Mouse (Mus musculus) granulocyte monocyte progenitor cell, adult 5-6 weeks (primary cell): ENCODE data around the gene Tpi1. TPM values are rescaled to one million over a fixed set of nuclear protein-coding genes. Genes with fewer than 3 reads are reported as not detected.
A peak's percentile ranks its signal among the peaks of the same experiment; 100 is the strongest.

Experiments used
- ATAC-seq: replicated peaks from 2 replicates; pipeline ENCODE4 v1.8.0; 2016; ENCODE audit warnings: mild to moderate bottlenecking, moderate TSS enrichment, inconsistent platforms; ENCODE audit not compliant: poor library complexity, severe bottlenecking
- total RNA-seq, 2 experiments: library from RNA; stranded (forward) in 1 of 2; stranded (reverse) in 1 of 2; fragments of 200-712, 200-1000 nt in 1 of 2; fragments of >200 nt in 1 of 2; fragmentation: Nextera tagmentation in 1 of 2; gene quantifications; 2 replicates each; pipeline ENCODE4 v1.2.3; 2014 to 2017

Gene Tpi1
- total RNA-seq (2014; fragmentation: Nextera tagmentation), result 357 and 379 TPM in 2 replicates
- 273 and 305 TPM in 2 replicates for total RNA-seq (2017)

GRCm38 (mm10) chr6:124813933-124814332, at the start of gene Tpi1:
Gene Tpi1 (minus strand): TSS chr6:124814296.
- peak; percentile 64 for ATAC-seq

DNA sequence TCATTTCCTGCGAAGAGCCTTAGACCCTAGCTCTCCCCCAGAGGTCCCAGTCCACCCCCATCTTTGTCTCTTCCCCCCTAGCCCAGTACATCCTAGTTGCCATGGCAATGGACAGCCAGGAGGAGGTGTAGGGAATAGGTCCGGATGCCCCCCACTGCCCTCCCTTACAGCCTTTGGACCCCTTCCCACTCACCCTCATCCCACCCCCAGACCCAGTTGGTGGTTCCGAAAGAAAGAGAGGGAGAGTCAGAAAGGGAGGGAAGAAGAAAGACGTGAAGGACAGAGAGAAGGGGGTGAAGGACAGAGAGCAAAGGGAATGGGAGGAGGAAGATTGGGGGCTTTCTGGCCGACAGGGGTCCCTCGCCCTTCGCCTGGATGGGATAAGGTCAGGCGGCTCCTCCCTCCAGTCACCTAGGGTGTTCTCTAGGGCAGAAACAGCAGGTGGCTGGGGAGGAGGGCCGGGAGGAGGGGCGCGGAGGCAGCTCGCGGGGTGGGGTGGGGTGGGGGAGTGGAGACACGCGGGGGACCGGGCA, 49.1 kb upstream of the Tpi1 start:
- no peak for ATAC-seq

- no peak for ATAC-seq
Measured at GRCm38 (mm10) chr6:124862406-124863124, 48.5 kb upstream of the Tpi1 start.

- ATAC-seq, result no peak
Measured at GRCm38 (mm10) chr6:124861802-124862201, 47.7 kb upstream of the Tpi1 start.

DNA sequence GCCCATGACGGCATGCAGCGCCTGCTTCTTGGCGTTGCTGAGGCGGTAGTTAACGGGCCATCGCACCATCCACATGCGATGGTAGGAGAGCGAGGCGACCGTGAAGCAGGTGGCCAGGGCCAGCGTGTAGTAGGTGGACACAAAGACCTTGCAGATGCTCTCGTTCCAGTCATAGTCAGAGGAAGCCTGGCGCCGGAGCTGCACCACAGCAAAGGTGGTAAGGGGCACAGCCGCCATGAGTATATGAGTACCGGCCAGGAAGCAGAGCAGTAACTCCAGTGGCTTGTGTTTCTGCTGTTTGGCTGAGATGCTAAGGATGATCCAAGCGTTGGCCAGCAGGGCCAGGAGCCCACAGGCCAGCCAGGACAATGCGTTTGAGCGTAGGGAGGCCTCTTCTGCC, 47.2 kb upstream of the Tpi1 start:
- ATAC-seq, result no peak

DNA sequence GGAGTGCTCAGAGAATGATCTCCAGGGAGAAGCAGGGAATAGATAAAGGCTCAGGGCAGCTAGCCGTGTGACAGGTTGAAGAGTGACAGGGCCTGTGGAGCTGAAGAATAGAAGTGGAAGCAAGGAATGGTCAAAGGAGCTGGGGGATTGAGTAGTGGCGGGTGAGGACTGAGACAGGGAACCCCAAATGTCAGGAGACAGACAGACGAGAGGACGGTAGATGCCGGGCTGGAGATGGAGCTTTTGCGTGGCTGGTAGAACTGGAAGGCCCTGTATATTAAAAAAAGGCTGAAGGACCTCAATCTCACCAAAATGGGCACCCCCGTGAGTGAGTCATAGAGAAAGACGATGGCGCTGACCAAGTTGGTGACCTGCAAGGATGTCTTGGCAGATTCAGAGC, 46.4 kb upstream of the Tpi1 start:
- ATAC-seq, result no peak

DNA sequence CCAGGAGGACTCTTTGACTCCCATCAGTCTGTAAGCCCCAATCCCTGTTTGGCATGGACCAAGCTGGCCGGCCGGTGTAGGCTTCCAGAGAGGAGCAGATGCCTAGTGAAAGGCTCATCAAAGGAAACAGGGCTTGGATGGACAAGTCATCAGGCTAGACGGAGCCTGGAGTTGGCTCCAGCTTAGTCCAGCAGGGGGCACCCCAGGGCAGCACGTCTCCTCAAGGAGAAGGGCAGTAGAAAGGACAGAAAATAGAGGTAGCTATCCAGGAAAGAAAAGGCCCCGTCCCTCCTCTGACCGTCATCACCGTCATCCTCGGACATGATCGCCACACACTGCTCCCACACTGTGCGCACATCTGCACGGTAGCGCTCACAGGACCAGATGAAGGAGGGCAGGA, 45.6 kb upstream of the Tpi1 start:
- peak; percentile 61 for ATAC-seq

DNA sequence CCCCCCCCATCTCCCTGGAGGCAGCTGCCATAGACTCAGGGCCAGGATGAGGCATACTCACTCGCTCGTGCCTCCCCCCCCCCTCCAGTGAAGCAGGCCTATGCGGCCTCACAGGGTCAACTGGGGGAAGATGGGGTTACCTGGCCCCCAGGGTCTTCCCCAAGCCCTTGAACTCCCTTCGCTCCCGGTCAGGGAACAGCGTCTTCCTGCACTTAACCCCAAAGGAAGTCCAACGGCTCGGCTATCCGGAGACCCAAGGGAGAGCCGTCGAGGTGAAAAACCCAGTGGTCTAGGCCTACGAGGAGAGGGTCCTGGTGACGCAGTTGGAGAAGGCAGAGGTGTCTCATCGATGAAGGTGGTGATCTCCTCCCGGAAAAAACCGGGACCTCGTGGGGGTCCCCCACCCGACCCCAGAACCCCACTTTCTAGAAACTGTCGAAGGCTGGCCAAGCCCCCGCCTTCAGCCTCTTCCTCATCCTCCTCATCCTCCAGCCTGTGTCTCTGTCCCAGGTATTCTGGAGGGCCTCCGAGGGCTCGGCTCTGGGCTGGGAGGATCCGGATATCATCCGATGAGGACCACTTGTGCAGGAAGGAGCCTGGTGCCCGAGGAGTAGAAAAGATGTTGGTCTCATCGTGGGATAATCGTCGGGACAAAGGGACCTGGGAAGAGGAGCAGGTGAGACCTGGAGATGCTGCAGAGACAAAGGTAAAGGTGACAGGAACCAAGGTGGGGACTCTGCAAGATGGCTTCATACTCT, 44.6 kb upstream of the Tpi1 start:
- ATAC-seq, result no peak

GRCm38 (mm10) chr6:124857840-124858530, 43.9 kb upstream of the Tpi1 start:
- no peak for ATAC-seq

DNA sequence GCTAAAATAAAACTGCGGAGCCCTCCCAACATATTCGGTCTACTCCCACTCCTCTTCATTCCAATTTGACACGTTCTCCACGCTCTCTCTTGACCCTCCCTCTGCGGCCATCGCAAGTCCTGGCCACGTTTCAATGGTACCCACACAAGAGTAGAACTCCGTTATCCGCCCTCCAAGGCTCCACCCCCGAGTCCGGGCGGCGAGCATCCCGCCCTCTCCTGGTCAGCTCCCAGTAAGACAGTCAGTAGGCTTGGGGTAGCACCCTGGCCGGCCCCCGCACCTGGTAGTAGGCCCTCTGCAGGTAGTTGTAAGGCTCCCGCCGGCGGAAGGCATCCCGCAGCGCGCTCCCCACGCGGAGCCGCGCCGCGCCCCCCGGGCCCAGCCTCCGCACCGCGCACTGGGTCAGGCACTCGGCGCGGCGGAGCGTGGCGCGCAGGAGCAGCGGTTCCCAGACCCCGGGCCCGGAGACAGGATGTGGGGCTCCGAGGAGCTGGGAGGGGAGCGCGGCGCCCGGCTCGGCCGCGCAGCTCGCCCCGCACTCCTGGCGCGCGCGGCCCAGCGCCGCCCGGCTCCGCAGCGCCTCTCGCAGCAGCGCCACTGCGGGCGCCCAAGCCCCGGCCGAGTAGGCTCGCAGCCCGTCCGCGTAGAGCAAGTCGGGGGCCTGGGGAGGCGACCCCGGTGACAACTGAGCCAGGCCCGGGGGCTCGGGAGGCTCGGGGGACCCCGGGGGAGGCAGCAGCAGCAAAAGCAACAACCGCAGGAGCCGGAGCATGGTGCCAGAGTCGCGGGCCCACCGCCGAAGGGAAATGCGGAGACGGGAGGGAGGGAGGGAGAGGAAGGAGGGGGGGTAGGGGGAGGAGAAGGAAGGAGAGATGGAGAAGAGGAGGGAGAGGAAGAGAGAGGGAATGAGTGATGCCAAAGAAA, 43.1 kb upstream of the Tpi1 start, which contains the start of gene P3h3:
TSS of gene P3h3 (minus strand) at position 837 of the 924 bp plus-strand sequence.
- peak; percentile 68 for ATAC-seq

GRCm38 (mm10) chr6:124856321-124856720, 42.2 kb upstream of the Tpi1 start:
- no peak for ATAC-seq

DNA sequence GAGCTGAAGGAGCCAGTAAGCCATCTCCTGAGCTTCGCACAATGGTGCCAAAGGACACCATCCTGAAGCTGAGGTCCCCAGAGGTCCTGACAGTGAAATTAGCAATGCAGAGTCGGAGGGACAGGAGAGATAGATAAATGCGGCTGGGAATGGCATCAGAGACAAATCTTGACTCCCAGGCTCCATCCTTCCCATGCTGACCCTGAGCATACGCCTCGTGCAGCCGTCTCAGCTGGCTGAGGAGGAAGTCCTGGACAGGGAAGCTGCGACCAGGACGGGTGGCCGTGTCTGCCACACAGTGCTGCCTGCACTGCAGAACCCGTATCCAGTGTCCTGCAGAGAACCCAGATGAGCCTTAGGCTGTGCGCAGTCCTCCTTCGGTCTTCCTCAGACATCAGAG, 40.6 kb upstream of the Tpi1 start:
- no peak for ATAC-seq

GRCm38 (mm10) chr6:124850535-124850934, 36.4 kb upstream of the Tpi1 start:
- no peak for ATAC-seq

DNA sequence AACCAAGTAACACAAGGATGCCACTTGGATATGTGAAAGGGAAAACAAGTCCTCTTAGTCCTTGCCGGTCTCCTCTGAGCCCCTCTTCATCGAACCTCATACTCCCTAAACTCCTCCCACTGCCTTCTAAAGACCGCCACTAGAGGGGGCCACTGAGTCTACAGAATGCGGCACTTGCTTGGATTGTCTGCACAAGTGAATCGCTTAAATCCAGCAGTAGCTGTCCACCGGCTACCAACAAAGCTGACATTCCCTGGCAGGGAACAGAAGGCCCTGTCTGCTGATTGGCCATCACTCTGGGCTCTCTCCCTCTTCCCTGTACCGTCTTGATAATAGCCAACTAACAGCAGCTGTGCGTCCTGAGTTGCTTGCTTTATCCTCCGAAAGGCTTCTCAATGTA, 33.2 kb upstream of the Tpi1 start:
- peak; percentile 96 for ATAC-seq

DNA sequence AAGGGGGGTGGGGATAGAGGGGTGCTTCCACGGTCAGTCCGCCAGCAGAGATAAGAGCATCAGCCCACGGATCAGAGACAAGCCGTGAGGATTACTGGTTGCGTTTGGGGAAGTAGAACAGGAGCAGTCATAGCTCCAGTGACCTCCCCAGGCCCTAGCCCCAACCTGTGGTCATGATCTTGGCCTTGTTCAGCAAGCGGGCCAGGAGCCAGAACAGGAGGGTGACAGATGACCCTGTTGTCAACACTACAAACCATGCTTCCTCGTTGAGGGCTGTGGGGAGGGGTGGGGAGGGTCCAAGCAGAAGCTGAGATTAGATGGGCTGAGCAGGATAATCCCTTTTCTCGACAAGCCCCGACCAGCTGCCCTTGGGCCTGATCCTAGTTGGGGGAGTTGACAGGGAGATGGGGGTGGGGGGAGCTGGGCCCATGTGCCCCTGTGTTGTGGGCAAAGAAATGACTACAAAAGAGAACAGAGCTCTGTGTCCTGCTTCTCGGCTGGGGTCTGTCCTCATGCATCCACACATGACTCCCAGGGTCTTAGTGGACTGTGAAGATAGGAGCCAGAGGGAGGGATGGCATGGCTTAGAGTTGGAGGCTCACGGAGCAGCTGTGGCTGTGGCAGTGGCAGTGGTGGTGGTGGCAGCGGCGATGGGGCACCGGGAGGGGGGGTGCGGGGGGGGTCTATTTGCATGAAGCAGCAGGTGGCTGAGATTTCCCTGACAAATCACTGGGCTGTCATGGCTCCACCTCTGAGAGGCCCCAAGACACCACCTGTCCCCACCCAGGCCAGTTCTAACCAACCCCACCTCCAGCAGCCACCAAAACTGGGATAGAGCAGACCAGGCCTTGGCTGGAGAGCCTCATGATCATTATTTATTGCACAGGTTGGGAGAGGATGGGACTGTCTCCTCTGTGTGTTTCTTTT, 26.4 kb upstream of the Tpi1 start, which contains the start of gene Gnb3:
TSS of gene Gnb3 (minus strand) at position 35 of the 927 bp plus-strand sequence.
- peak; percentile 74 for ATAC-seq

DNA sequence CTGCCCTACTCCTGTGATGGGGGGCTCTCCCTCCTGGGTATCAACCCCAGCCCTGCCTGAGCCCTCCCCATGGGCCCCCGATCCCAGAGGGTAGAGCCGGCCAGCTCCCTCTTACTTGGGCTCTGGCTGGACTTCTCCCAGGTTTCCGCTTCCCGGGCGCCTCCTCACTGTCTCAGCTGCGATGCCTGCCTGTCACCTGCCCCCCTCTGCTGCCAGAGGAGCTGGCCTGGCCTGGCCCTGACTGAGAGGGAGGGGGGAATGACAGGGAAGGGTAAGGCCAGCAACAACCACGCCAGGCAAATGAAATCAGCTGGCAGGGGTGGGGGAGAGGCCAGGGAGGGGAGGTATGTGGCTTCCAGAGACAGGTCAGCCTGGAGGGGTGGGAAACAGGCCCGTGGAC, 25.7 kb upstream of the Tpi1 start:
- no peak for ATAC-seq

GRCm38 (mm10) chr6:124836411-124836810, 22.3 kb upstream of the Tpi1 start:
- no peak for ATAC-seq

DNA sequence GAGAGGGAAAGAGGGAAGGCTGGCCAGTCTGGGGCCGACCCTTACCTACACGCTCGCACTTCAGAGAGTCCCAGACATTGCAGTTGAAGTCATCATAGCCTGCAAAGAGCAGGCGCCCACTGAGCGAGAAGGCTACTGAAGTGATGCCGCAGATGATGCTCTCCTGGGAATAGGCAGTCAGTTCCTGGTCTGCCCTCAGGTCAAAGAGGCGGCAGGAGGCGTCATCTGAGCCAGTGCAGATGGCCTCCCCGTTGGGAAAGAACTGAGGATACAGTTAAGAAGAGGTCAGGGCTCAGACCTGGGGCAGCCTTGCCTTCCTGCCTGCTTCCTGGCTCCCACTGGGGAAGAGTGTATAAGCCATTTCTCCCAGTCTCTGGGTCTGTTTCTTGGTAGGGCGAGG, 21.4 kb upstream of the Tpi1 start:
- ATAC-seq, result no peak
